Mouse (Mus musculus) cerebellum, adult 11 months (tissue): ENCODE measurements around the gene Trub2.
"Not testable (repeated sequence)": the region's sequence is repeated elsewhere in the genome, so short reads cannot be mapped to it uniquely, and the experiment has no call there.

ENCODE experiments used
- DNase-seq: peaks from one replicate; pipeline ENCODE4 v3.0.0; 2022

Trub2 gene

GRCm38 (mm10) chr2:29787937-29788681, at the start of gene Trub2:
TSS of gene Trub2 (minus strand) at chr2:29788502.
- DNase-seq: peak; percentile 75

DNA sequence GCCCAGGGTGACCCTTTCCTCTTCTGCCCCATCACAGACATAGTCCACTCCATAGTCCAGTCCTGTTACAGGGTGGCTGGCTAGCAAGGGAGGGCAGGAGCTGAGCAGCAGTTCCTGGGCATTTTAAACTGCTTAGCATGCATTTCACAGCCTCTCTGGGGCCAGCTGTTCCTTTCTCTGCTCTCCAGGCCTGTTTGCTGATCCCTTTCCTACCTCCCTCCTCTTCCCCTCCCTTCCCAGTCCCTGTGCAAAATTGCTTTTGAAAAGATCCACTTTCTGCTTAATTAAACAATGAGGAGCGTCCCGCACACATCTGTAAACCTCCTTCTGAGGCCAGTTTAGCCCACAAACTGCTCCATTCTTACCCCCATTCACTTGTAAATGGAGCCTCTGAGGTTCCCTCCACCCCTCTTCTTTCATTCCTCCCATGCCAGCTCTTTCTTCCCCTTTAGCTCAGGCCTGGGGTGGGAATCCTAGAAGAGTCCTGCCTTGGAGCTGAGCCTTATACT, 47.1 kb upstream of the Trub2 start:
- no peak for DNase-seq

DNA sequence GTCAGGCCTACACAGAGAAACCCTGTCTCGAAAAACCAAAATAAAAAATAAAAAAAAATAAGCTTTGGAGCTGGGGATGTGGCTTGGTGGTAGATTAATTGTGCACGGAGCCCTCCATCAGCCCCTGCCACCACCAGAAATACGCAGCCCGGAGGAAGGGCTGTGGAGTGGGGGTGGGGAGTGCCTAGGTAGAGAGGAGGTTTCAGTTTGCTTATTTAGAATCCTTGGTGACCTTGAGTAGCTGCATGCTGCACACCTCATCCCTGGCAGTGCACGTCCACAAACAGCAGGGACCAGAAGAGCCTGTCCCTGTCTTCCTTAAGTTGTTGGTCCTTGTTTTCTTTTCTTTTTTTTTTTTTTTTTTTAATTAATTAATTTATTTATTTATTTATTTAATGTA, 45.5 kb upstream of the Trub2 start:
- DNase-seq: no peak

- no peak for DNase-seq
Measured at GRCm38 (mm10) chr2:29831106-29831505, 42.8 kb upstream of the Trub2 start.

DNA sequence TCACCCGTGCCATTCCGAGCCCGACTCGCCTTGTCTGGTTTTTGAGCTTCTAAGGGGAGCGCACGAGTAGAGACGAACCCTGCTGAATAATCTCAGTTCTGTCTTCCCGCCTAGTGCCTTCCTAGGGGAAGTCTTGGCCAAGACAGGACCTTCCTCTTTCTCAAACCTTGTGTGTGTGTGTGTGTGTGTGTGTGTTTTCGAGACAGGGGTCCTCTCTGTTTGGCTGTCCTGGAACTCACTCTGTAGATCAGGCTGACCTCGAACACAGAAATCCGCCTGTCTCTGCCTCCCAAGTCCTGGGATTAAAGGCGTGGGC, 39.4 kb upstream of the Trub2 start:
- DNase-seq: no peak

DNA sequence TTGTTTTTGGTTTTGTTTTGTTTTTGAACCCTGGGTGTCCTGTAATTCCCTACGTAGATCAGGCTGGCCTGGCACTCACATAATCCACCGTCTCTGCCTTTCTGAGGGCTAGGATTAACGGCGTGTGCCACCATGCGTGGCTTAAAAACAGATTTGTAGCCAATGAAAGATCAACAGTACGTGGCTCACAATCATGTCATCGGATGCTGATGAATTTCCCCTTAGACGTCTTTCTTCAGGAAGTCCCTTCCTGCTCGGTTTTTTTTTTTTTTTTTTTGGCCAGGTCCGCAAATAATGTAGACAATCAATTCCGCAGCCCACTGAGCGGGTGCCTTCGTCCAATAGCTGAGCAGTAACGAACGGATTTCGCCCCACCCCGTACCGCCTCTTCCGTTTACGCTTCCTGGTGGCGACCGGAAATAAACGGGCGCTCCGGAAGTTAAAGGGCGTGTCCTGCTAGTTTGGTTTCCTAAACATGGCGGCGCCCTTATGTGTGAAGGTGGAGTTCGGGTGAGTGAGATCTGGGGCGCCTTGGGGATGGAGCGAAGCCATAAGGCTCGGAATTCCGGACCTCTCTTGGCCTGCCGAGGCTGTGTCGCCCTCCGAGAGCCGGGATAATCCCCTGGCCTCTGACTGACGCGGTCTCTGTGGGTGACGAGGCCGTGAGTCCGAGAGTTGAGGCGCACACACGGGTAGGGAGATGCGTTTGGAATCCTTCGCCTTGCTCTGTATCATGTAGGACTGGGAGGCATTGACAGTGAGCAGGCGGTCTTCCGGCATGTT, 38.8 kb upstream of the Trub2 start:
- peak; percentile 92 for DNase-seq

DNA sequence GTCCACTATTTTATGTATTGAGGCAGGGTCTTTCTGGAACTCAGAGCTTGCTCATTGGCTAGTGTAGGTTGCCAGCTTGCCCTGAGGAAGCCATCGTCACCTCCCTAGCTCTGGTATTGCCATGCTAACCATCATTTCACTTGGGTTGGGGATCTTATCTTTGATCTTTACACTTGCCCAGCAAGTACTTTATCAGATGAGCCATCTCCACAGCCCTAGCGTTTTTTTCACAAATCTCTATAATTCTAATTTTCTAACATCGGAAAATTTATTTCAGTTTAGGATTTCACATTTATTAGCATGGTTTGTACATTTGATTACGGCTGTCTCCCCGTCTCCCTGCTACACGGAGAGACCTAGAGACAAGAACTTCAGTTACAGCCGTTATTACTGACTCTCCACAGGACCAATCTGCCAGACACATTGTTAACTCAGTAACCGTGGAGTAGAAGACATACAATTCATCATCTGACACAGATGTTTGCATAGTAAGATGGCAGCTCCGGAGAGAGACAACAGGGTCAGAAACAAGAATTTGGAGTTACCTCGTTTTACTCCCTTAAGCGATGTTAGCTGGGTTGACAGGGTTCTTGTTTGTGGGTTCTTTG, 38.1 kb upstream of the Trub2 start:
- DNase-seq: no peak

DNA sequence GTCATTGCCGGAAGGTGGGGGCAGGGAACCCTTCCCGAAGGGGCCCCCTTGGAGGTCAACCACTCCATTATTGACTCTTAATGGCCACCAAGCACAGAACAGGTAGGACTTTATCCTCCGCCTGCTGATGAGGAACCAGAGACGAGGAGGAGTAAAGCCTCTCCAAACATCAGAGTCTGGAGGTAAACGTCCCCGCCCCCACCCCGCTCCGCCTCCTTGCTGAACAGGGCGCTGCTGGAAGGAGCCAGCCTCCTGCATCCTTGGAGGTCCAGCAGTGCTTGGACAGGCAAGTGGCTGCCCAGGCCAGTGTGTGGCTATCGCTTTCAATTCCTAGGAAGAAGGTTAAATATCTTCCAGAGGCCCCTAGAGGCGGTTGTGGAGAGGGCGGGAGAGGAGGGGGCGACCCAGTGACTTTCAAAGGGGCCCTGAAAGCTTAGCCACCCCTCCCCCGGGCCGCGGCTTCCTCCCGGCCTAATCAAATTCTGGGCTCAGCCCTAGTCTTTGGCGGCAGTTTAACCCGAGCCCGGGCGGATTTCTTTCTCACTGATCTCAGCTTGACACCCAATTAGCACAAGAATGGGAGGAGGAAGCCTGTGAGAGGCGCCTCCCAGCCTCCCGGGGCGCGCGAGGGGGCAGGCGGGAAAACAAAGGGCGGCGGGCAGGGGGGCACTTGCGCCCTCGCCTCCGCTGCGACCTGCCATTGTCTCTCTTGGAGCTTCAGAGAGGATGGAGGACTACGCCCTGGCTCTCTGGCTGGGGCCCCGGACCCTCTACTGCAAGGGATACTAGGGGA, 31.9 kb upstream of the Trub2 start, which contains the start of gene Urm1:
Gene Urm1, plus strand, starts transcription at position 51 of the 793 bp plus-strand sequence.
- DNase-seq: peak; percentile 51

- no peak for DNase-seq
Measured at GRCm38 (mm10) chr2:29819363-29819762, 31.1 kb upstream of the Trub2 start.

DNA sequence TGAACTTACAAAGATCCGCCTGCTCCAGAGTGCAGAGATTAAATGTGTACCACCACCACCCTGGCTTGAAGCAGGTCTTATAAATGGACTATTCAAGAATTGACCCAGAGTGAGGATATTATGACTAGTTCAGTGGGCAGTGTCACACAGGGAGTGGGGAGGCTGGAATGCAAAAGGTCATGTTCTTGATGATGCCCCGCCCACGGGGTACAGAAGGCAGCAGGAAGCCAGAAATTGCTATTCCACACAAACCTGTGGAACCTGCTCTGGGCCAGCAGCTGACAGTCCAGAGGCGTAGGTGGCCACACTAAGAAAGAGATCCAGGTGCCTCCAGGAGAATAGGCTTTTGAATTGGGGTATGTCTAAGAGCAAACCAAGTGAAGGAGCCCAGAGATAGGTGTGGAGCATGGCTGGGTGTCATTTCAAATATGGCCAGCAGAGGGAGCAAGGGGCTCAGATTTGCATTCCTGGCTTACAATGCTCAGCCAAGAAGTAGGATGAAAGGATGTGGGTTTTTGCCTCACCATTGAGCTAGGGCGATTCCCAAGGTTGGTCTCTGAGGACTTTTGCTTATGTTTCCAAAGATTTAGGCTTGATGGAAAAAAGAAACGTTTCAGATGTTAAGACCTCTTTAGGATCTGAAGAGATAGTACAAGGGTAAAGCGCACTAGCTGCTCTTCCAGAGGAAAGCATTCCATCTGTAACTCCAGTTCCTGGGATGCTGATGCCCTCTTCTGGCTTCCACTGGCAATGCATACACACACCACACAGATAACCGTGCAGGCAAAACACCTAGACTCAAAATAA, 29.3 kb upstream of the Trub2 start:
- peak; percentile 83 for DNase-seq

DNA sequence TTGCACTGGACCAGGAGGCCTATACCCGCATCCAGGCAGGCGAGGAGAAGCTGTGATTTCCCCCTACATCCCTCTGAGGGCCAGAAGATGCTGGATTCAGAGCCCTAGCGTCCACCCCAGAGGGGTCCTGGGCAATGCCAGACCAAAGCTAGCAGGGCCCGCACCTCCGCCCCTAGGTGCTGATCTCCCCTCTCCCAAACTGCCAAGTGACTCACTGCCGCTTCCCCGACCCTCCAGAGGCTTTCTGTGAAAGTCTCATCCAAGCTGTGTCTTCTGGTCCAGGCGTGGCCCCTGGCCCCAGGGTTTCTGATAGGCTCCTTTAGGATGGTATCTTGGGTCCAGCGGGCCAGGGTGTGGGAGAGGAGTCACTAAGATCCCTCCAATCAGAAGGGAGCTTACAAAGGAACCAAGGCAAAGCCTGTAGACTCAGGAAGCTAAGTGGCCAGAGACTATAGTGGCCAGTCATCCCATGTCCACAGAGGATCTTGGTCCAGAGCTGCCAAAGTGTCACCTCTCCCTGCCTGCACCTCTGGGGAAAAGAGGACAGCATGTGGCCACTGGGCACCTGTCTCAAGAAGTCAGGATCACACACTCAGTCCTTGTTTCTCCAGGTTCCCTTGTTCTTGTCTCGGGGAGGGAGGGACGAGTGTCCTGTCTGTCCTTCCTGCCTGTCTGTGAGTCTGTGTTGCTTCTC, 27.5 kb upstream of the Trub2 start:
- no peak for DNase-seq

- no peak for DNase-seq
Measured at GRCm38 (mm10) chr2:29803400-29803831, 15.1 kb upstream of the Trub2 start.

GRCm38 (mm10) chr2:29802827-29803201, 14.5 kb upstream of the Trub2 start:
- no peak for DNase-seq

DNA sequence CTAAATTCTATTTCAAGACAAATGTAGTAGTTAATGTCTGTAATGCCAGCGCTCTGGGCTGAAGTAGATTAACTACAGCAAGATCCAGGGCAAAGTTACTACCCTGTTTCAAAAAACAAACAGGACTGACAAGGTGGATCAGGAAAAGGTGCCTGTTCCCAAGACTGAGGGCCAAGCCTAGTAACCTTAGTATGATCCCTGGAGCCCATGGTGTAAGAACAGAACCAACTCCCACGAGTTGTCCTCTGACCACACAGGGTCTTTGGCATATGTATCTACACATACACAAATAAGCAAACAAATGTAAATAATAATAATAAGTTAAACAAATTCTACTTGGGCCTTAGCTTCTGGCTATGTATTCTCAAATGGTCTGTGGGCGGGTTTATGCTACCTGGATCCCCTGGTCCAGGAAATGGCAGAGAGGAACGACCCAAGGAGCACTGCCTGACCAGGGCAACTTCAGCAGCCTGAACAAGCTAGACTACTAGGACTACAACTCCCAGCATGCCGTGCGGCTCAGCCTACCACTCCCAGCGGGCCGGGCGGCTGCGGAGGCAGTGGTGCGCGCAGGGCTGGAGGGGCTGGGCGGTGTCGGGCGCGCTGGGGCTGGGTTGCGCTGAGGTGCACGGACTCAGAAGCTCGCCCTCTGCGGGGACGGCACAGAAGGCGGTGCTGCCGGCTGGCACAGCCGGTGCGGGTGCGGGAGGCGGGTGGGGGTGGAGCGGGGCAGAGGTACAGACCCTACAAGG, 13.9 kb upstream of the Trub2 start, which contains the start of gene Slc27a4:
Gene Slc27a4, plus strand, starts transcription at position 560 of the 752 bp plus-strand sequence.
- DNase-seq: peak; percentile 93

- DNase-seq: no peak
Measured at GRCm38 (mm10) chr2:29792772-29793487, 4.6 kb upstream of the Trub2 start.

DNA sequence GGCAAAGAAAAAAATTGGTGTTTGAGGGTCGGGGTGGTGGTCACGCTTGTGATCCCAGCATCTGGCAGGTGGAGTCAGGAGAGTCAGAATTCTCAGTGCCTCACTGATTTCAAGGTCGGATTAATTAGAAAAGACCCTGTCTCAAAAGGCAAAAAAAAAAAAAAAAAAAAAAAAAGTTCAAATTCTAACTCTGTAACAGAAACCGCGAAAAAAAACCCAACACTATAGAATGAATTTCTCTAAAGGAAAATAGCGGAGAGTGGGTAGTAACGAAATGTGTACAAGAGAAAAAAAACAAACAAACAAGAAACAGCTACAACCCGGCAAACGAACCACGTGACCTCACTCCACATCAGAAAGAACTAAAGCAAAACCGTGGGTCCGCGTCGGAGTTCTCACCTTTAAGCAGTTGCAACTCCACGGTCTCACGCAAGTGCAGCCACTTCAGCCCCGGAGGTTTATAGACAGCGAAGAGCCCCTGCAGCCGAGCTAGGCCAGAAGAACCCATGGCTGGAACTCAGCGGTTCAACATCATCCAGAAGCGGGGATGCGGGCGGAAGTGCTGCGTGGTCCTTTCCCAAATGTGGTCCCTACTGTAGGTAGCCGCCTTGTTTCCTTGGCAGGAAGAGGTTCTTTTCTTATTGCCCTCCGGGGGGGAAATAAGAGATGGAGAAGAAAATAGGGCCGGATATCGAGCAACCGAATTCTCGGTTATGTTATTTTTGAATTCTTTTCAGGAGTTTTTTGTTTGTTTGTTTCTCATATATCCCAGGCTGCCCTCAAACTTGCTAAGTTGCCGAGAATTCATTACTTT, 991 bp downstream of the Trub2 start, which contains the start of gene Coq4:
Gene Coq4, plus strand, starts transcription at position 390 of the 814 bp plus-strand sequence.
- peak; percentile 88 for DNase-seq

- DNase-seq: no peak
Measured at GRCm38 (mm10) chr2:29784290-29784689, 4.0 kb downstream of the Trub2 start.

DNA sequence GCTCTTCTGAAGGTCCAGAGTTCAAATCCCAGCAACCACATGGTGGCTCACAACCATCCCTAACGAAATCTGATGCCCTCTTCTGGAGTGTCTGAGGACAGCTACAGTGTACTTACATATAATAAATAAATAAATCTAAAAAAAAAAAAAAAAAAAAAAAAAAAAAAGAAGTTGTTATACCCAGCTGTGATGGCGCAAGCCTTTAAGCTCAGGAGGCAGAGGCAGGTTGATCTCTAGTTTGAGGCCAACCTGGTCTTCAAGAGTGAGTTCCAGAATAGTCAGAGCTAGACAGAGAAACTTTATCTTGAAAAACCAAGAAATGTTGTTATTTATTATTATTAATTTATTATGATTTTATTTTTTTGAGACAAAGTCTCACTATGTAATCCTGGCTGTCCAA, 7.0 kb downstream of the Trub2 start:
- not testable (repeated sequence) for DNase-seq

DNA sequence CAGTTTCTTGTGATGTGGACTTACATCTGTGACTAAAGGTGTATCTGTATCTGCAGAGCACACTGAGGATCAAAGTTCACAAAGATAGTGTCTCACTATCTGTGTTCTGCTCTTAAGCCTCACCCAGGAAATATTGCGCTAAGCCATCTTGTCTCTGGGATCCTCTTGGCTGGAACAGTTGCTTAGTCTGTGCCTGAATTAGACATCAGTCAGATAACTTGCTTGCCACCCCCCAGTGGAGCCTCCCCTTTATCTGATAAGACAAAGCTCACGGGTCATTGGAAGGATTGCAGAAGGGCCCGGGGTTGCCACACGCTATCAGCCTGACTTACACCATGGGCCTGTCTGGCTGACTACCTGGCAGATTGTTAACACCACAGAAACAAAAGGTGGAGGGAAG, 15.0 kb downstream of the Trub2 start:
- DNase-seq: no peak
